Mouse (Mus musculus): ENCODE results near the gene Tmem79. TPM values are rescaled to one million over a fixed set of nuclear protein-coding genes. Genes with fewer than 3 reads are reported as not detected.
"Not testable (repeated sequence)": the region's sequence is repeated elsewhere in the genome, so short reads cannot be mapped to it uniquely, and the experiment has no call there.

Tmem79 gene
- polyA plus RNA-seq, 1 experiment from 2014 or later, result 26.0 TPM

- H3K36me3 ChIP-seq; H3K9ac ChIP-seq; H3K27ac ChIP-seq (replicated peaks); H3K9me3 ChIP-seq (replicated peaks): not testable (repeated sequence)
- Histone ChIP-seq H3K4me3 (replicated peaks) (peak overlapping the region; percentile 27), H3K4me1 (peaks cover 11% of the 10 kb centered on the region), H3K4me2 (replicated peaks) (peak overlapping the region; percentile 47), H3K27me3 (peaks cover 16% of the 10 kb centered on the region)
- peak; percentile 80 for ATAC-seq (ENCODE audit: insufficient number of reproducible peaks, low FRiP score, low TSS enrichment, low read depth)
- 4% methylated on average over 21 of the region's 22 CpGs for WGBS
Measured at GRCm38 (mm10) chr3:88366830-88367428, 31.0 kb upstream of the Tmem79 start.

- WGBS, result 42% methylated on average over 34 of the region's 34 CpGs
- H3K27ac ChIP-seq (replicated peaks), result no peak overlapping the region
- no peak overlapping the region for H3K4me2 ChIP-seq (replicated peaks)
- no peak for ATAC-seq (ENCODE audit: insufficient number of reproducible peaks, low FRiP score, low TSS enrichment, low read depth)
- H3K9me3 ChIP-seq (replicated peaks), result no peaks in the 10 kb centered on the region
- H3K27me3 ChIP-seq, result peaks cover 16% of the 10 kb centered on the region
- H3K9ac ChIP-seq, result no peak overlapping the region
- H3K4me1 ChIP-seq, result peaks cover 11% of the 10 kb centered on the region
- H3K4me3 ChIP-seq (replicated peaks), result no peak overlapping the region
- H3K36me3 ChIP-seq, result peaks cover 17% of the 10 kb centered on the region
Measured at GRCm38 (mm10) chr3:88365705-88366361, 29.9 kb upstream of the Tmem79 start.

DNA sequence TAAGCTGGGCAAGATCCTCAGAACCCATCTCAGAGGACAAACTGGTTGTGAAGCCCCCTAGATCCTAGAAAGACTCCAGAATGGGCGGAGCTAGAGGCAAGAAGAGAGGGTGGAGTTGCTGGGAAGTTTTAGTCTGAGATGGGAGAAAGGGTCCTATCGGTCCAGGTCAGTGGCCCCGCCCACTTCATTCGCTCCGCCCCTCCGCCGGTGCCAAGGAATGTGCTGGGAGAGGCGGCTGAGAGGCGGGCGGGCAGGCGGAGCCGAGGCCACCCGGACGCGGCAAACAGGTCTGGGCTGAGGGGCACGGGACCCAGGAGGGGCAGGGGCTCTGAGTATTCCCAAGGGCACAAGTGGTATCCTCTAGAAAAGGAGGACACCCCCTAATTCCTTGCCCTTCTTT, 28.4 kb upstream of the Tmem79 start, which contains the start of gene Paqr6:
Paqr6 (plus strand) TSS at position 248 of the 400 bp plus-strand sequence.
- Histone ChIP-seq H3K4me2 (replicated peaks) (peak within 1 kb of the TSS; percentile 19), H3K9ac (no peak within 1 kb of the TSS), H3K27ac (replicated peaks) (peak within 1 kb of the TSS; percentile 59), H3K4me1 (peaks cover 11% of the 10 kb centered on the region), H3K4me3 (replicated peaks) (peak within 1 kb of the TSS; percentile 22), H3K36me3 (peaks cover 32% of the 10 kb centered on the region), H3K9me3 (replicated peaks) (no peaks in the 10 kb centered on the region), H3K27me3 (peaks cover 16% of the 10 kb centered on the region)
- ATAC-seq (ENCODE audit: insufficient number of reproducible peaks, low FRiP score, low TSS enrichment, low read depth), result no peak
- WGBS, result under 1% methylated on average over 16 of the region's 16 CpGs

GRCm38 (mm10) chr3:88363700-88364099, 27.8 kb upstream of the Tmem79 start:
- no peak overlapping the region for H3K4me2 ChIP-seq (replicated peaks)
- peak overlapping the region; percentile 59 for H3K27ac ChIP-seq (replicated peaks)
- 46% methylated on average over 4 of the region's 4 CpGs for WGBS
- peaks cover 16% of the 10 kb centered on the region for H3K27me3 ChIP-seq
- no peak for ATAC-seq (ENCODE audit: insufficient number of reproducible peaks, low FRiP score, low TSS enrichment, low read depth)
- H3K4me1 ChIP-seq, result peaks cover 11% of the 10 kb centered on the region
- H3K36me3 ChIP-seq, result peaks cover 38% of the 10 kb centered on the region
- H3K9me3 ChIP-seq (replicated peaks), result no peaks in the 10 kb centered on the region
- no peak overlapping the region for H3K4me3 ChIP-seq (replicated peaks)
- H3K9ac ChIP-seq, result no peak overlapping the region

GRCm38 (mm10) chr3:88361612-88362313, 25.8 kb upstream of the Tmem79 start:
- H3K9me3 ChIP-seq (replicated peaks), result no peaks in the 10 kb centered on the region
- H3K27ac ChIP-seq (replicated peaks), result no peak overlapping the region
- no peak for ATAC-seq (ENCODE audit: insufficient number of reproducible peaks, low FRiP score, low TSS enrichment, low read depth)
- H3K4me2 ChIP-seq (replicated peaks), result no peak overlapping the region
- peaks cover 11% of the 10 kb centered on the region for H3K4me1 ChIP-seq
- H3K36me3 ChIP-seq, result peaks cover 56% of the 10 kb centered on the region
- WGBS, result 79% methylated on average over 2 of the region's 2 CpGs
- peaks cover 16% of the 10 kb centered on the region for H3K27me3 ChIP-seq
- no peak overlapping the region for H3K4me3 ChIP-seq (replicated peaks)
- no peak overlapping the region for H3K9ac ChIP-seq

- Histone ChIP-seq H3K9ac (no peak overlapping the region), H3K4me3 (replicated peaks) (no peak overlapping the region), H3K9me3 (replicated peaks) (no peaks in the 10 kb centered on the region), H3K36me3 (peaks cover 63% of the 10 kb centered on the region), H3K4me2 (replicated peaks) (no peak overlapping the region), H3K27me3 (peaks cover 14% of the 10 kb centered on the region), H3K27ac (replicated peaks) (no peak overlapping the region), H3K4me1 (peaks cover 11% of the 10 kb centered on the region)
- WGBS, result 59% methylated on average over 6 of the region's 6 CpGs
- ATAC-seq (ENCODE audit: insufficient number of reproducible peaks, low FRiP score, low TSS enrichment, low read depth), result no peak
Measured at GRCm38 (mm10) chr3:88361096-88361495, 25.1 kb upstream of the Tmem79 start.

DNA sequence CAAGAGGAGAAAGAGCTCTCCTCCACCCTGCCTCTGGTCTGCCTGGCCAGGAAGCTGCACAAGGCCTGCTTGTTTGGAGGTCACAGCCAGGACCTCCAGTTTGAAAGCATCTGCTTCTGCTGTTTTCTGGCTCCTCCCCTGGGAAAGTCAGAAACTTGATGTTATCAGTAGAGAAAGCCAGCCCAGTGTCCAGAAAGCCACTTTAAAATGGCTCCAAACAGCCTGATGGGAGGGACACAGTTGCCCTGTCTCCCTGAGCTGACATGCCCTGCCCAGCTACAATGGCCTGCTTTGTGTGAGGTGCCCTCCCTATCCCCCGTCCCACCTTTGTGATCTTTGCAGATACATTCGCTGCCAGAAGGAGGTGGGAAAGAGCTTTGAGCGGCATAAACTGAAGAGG, 24.0 kb upstream of the Tmem79 start:
- H3K9ac ChIP-seq, result no peak overlapping the region
- H3K36me3 ChIP-seq, result peaks cover 74% of the 10 kb centered on the region
- WGBS, result 33% methylated on average over 3 of the region's 3 CpGs
- H3K4me2 ChIP-seq (replicated peaks), result no peak overlapping the region
- peaks cover 11% of the 10 kb centered on the region for H3K4me1 ChIP-seq
- no peak for ATAC-seq (ENCODE audit: insufficient number of reproducible peaks, low FRiP score, low TSS enrichment, low read depth)
- H3K4me3 ChIP-seq (replicated peaks), result no peak overlapping the region
- peaks cover 3% of the 10 kb centered on the region; the same call in 1 of the 2 replicates for H3K27me3 ChIP-seq
- no peaks in the 10 kb centered on the region for H3K9me3 ChIP-seq (replicated peaks)
- no peak overlapping the region for H3K27ac ChIP-seq (replicated peaks)

- no peaks in the 10 kb centered on the region for H3K27me3 ChIP-seq
- H3K4me1 ChIP-seq, result peaks cover 7% of the 10 kb centered on the region
- H3K36me3 ChIP-seq, result peaks cover 78% of the 10 kb centered on the region
- H3K4me3 ChIP-seq (replicated peaks), result no peak overlapping the region
- H3K4me2 ChIP-seq (replicated peaks), result no peak overlapping the region
- no peak overlapping the region for H3K9ac ChIP-seq
- peak; percentile 31; the same call in 1 of the 2 replicates for ATAC-seq (ENCODE audit: insufficient number of reproducible peaks, low FRiP score, low TSS enrichment, low read depth)
- 59% methylated on average over 5 of the region's 5 CpGs for WGBS
- no peak overlapping the region for H3K27ac ChIP-seq (replicated peaks)
- H3K9me3 ChIP-seq (replicated peaks), result no peaks in the 10 kb centered on the region
Measured at GRCm38 (mm10) chr3:88359584-88359983, 23.6 kb upstream of the Tmem79 start.

DNA sequence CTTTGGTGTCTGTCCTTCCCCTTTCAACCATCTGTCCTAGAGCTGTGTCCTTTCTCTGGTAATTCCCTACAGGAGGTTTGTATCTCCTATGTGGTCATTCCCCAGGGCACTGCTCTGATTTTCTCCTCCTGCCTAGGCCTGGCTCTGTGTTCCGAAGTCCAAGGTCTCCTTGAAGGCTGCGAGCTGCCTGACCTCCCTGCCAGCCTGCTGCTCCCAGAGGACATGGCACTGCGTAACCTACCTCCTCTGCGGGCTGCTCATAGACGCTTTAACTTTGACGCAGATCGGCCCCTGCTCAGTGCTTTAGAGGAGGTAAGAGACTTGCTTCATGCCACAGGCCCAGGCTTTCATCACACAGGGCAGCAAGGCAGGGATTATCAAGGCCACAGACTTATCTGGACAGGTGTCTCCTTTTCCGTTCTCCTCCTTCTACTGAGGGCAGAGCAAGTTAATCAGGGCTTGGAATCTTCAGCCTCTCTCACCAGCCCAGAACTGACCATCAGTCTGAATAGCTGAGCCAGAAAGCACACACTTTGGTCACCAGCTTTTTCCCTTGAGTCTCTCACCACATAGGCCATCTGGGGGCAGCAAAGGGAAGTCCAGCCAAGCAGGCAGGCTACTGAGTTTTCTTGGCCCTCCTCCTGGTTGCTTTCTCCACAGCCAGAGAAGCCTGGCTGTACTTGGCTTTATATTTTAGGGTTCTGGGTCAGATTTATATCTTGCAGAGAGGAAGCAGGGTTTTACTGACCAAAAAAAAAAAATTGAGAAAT, 18.6 kb upstream of the Tmem79 start:
- no peak overlapping the region for H3K27ac ChIP-seq (replicated peaks)
- ATAC-seq (ENCODE audit: insufficient number of reproducible peaks, low FRiP score, low TSS enrichment, low read depth), result no peak
- no peak overlapping the region for H3K4me3 ChIP-seq (replicated peaks)
- H3K27me3 ChIP-seq, result no peaks in the 10 kb centered on the region
- no peaks in the 10 kb centered on the region for H3K9me3 ChIP-seq (replicated peaks)
- WGBS, result 94% methylated on average over 8 of the region's 8 CpGs
- H3K36me3 ChIP-seq, result peaks cover 98% of the 10 kb centered on the region
- no peaks in the 10 kb centered on the region for H3K4me1 ChIP-seq
- H3K4me2 ChIP-seq (replicated peaks), result no peak overlapping the region
- no peak overlapping the region for H3K9ac ChIP-seq

- WGBS, result 86% methylated on average over 9 of the region's 9 CpGs
- Histone ChIP-seq H3K27ac (replicated peaks) (no peak overlapping the region), H3K4me2 (replicated peaks) (no peak overlapping the region), H3K4me3 (replicated peaks) (no peak overlapping the region), H3K9me3 (replicated peaks) (no peaks in the 10 kb centered on the region), H3K4me1 (no peaks in the 10 kb centered on the region), H3K9ac (no peak overlapping the region), H3K27me3 (no peaks in the 10 kb centered on the region), H3K36me3 (peaks cover 97% of the 10 kb centered on the region)
- no peak for ATAC-seq (ENCODE audit: insufficient number of reproducible peaks, low FRiP score, low TSS enrichment, low read depth)
Measured at GRCm38 (mm10) chr3:88352907-88353306, 17.0 kb upstream of the Tmem79 start.

- no peak overlapping the region for H3K4me2 ChIP-seq (replicated peaks)
- no peaks in the 10 kb centered on the region for H3K9me3 ChIP-seq (replicated peaks)
- H3K4me3 ChIP-seq (replicated peaks), result no peak overlapping the region
- H3K27ac ChIP-seq (replicated peaks), result no peak overlapping the region
- peaks cover 98% of the 10 kb centered on the region for H3K36me3 ChIP-seq
- 90% methylated on average over 13 of the region's 13 CpGs for WGBS
- no peak for ATAC-seq (ENCODE audit: insufficient number of reproducible peaks, low FRiP score, low TSS enrichment, low read depth)
- H3K4me1 ChIP-seq, result no peaks in the 10 kb centered on the region
- no peaks in the 10 kb centered on the region for H3K27me3 ChIP-seq
- H3K9ac ChIP-seq, result no peak overlapping the region
Measured at GRCm38 (mm10) chr3:88350732-88351131, 14.8 kb upstream of the Tmem79 start.

Data from embryonic facial prominence, embryonic 15.5 days (tissue).